Mouse (Mus musculus) limb, embryonic 10.5 days (tissue): ENCODE data around the gene Lmo3. TPM values are rescaled to one million over a fixed set of nuclear protein-coding genes. Genes with fewer than 3 reads are reported as not detected.
A peak's percentile ranks its signal among the peaks of the same experiment; 100 is the strongest.

ENCODE experiments used
- DNase-seq: peaks from one replicate; pipeline ENCODE4 v3.0.0-alpha.2; 2017; ENCODE audit warnings: low spot score
- H3K27ac ChIP-seq: fragments of 300-500 bp; sonication (generic); 2 replicates; pipeline ENCODE4 v1.5.1; 2016; ENCODE audit warnings: mild to moderate bottlenecking
- H3K27me3 ChIP-seq: fragments of 300-500 bp; sonication (generic); 2 replicates; pipeline ENCODE4 v1.6.1; 2016; ENCODE audit warnings: low read depth, mild to moderate bottlenecking; ENCODE audit not compliant: poor library complexity, severe bottlenecking
- H3K36me3 ChIP-seq: fragments of 300-500 bp; sonication (generic); 2 replicates; pipeline ENCODE4 v1.6.1; 2016; ENCODE audit warnings: mild to moderate bottlenecking, moderate library complexity
- H3K4me1 ChIP-seq: fragments of 300-500 bp; sonication (generic); 2 replicates; pipeline ENCODE4 v1.6.1; 2016
- H3K4me3 ChIP-seq: fragments of 300-500 bp; sonication (generic); 2 replicates; pipeline ENCODE4 v1.5.1; 2016; ENCODE audit warnings: mild to moderate bottlenecking, moderate library complexity
- H3K9me3 ChIP-seq: fragments of 300-500 bp; sonication (generic); replicated peaks from 2 replicates; pipeline ENCODE4 v1.6.1; 2016; ENCODE audit warnings: mild to moderate bottlenecking
- WGBS: fragments of 180-500 bp; shearing (Covaris S2); methylation state at CpG from one replicate; pipeline ENCODE4 v1.1.7; 2016; 5-methylcytosine and 5-hydroxymethylcytosine counted together
- polyA plus RNA-seq: library from polyadenylated mRNA; unstranded; fragments of >200 nt; fragmentation: Nextera tagmentation; extraction: Ambion mirVana; gene quantifications from 2 replicates; pipeline ENCODE4 v1.2.1, GENCODE M21; 2016

Gene Lmo3
- polyA plus RNA-seq, 1 experiment from 2014 or later, result 3.5 TPM

DNA sequence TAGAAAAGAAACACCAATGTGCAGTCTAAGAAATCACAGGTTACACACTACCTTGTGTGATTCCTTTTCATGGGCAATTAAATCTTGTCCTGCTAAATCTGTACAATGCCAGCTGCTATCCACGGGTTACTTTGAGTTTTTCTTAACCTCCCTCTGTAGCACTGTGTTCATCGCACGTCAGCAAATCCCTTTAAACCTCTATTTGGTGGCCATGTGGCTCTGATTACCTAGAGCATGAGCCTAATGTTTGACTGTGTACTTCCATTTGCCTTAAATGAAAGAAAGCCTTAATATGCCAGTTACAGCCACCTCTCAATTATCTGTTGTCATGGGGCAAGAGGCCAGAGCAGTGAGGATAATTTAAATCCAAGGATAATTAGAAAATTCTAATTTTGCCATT lies 98.9 kb downstream of the Lmo3 start:
- Histone ChIP-seq H3K27me3 (no peaks in the 10 kb centered on the region), H3K4me1 (peaks cover 14% of the 10 kb centered on the region), H3K27ac (no peak overlapping the region), H3K9me3 (no peaks in the 10 kb centered on the region), H3K4me3 (no peak overlapping the region), H3K36me3 (no peaks in the 10 kb centered on the region)
- WGBS, result 16% methylated on average over 3 of the region's 3 CpGs
- DNase-seq, result peak; percentile 34

DNA sequence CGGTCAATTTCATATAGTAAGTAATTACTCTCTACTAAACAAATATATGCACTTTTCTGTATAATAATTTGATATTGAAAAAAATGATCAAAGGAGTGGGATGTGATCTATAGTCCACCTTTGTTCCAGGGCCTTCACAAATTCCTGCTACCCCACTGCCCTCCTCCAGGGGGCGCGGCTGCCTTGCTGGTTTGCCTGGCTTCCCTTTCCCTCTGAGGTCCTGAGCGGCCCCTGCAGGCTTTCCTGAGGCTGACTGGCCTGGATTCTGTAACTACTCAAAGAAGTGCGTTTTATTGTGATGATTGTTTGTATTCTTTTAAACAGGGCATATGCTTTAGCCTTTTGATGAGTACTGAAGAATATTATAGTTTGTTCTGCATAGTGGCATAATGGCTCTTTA lies 104.2 kb downstream of the Lmo3 start:
- WGBS, result 17% methylated on average over 5 of the region's 5 CpGs
- Histone ChIP-seq H3K27me3 (no peaks in the 10 kb centered on the region), H3K4me3 (no peak overlapping the region), H3K4me1 (peaks cover 6% of the 10 kb centered on the region; the same call in 1 of the 2 replicates), H3K27ac (no peak overlapping the region), H3K9me3 (no peaks in the 10 kb centered on the region), H3K36me3 (no peaks in the 10 kb centered on the region)
- peak; percentile 86 for DNase-seq

DNA sequence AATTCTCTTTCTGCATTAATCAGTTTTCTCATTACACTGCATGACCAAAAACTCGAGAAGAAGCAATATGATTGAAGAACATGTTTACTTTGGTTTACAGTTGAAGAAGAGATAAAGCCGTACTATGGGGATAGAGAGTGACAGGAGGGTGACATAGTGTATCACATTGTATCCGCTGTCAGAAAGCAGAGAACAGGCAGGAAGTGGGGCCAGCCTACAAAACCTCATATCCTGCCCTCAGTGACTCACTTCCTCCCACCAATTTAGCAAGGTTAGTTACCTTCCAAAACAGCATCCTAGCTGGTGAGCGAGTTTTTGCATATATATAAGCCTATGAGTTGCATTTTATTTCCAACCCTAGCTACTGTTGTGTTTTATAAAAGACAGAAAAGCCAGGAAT lies 112.6 kb downstream of the Lmo3 start:
- no peaks in the 10 kb centered on the region for H3K27me3 ChIP-seq
- H3K36me3 ChIP-seq, result no peaks in the 10 kb centered on the region
- no peak overlapping the region for H3K27ac ChIP-seq
- H3K4me3 ChIP-seq, result no peak overlapping the region
- H3K4me1 ChIP-seq, result no peaks in the 10 kb centered on the region
- WGBS, result 80% methylated on average over 4 of the region's 4 CpGs
- no peak for DNase-seq
- no peaks in the 10 kb centered on the region for H3K9me3 ChIP-seq

DNA sequence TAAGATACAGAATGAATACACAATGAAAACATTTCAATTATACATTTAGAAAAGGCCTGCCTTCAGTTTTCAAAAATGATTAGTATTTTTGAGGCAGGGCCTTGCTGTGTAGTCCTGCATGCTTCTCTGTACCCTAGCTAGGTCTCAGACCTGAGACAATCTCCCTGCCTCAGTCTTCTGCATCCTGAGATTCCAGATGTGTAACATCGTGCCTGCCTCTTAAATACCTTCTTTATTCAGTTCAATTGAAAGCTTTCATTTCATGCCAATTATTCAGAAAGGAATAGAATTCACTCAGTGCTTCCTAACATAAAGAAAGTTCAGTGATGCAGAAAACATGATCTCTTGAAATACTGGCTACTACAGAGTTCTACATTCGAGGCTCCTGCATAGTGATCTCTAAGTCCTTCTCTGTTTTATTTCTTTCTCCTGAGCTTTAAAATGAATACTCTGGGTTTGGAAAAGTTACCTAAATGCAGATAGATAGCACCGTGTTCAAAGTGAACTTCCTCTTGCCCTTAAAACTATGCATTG lies 137.2 kb downstream of the Lmo3 start:
- no peaks in the 10 kb centered on the region for H3K9me3 ChIP-seq
- H3K36me3 ChIP-seq, result no peaks in the 10 kb centered on the region
- 87% methylated on average over 3 of the region's 3 CpGs for WGBS
- H3K27me3 ChIP-seq, result no peaks in the 10 kb centered on the region
- no peak overlapping the region for H3K4me3 ChIP-seq
- no peak for DNase-seq
- H3K27ac ChIP-seq, result no peak overlapping the region
- no peaks in the 10 kb centered on the region for H3K4me1 ChIP-seq

DNA sequence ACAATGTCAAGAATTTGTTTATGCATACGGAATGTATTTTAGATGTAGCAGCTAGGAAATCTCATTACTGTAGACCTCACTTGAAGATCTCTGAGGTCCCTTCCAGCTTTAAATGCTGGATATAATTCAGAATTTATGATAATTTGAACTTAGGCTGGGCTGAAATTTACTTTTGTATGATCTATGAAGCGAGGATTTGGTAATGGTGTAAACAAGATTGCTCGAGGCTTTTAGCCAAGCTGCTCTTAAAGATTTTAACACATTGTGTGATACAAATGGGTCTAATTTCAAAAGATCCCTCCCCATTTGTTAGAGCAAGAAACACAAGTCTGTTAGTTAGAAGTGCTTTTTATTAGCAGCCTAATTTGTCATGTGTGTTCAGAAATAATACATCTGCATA lies 144.4 kb downstream of the Lmo3 start:
- 80% methylated on average over 3 of the region's 3 CpGs for WGBS
- no peak overlapping the region for H3K27ac ChIP-seq
- H3K4me1 ChIP-seq, result no peaks in the 10 kb centered on the region
- H3K36me3 ChIP-seq, result no peaks in the 10 kb centered on the region
- no peak for DNase-seq
- no peaks in the 10 kb centered on the region for H3K9me3 ChIP-seq
- no peak overlapping the region for H3K4me3 ChIP-seq
- H3K27me3 ChIP-seq, result no peaks in the 10 kb centered on the region

DNA sequence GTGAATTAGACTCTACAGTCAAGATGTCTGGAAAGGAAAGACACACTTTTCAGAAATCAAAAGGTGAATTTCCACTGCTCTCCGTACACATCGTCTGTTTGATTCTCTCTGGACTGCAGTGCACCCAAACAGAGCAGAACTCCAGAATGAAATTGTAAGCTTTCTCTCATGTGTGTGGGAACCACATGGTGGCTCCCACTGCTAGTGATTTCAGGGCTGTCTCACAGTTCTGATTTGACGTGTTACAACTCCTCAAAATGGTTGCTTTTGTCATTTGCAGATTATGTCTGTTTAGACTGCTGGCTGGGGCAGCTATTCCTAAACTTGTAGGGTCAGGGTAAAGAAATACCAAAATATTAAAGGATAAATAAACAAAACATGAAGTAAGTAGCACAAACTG lies 145.0 kb downstream of the Lmo3 start:
- Histone ChIP-seq H3K27me3 (no peaks in the 10 kb centered on the region), H3K27ac (no peak overlapping the region), H3K4me3 (no peak overlapping the region), H3K9me3 (no peaks in the 10 kb centered on the region), H3K36me3 (no peaks in the 10 kb centered on the region), H3K4me1 (no peaks in the 10 kb centered on the region)
- 86% methylated on average over 3 of the region's 3 CpGs for WGBS
- no peak for DNase-seq

DNA sequence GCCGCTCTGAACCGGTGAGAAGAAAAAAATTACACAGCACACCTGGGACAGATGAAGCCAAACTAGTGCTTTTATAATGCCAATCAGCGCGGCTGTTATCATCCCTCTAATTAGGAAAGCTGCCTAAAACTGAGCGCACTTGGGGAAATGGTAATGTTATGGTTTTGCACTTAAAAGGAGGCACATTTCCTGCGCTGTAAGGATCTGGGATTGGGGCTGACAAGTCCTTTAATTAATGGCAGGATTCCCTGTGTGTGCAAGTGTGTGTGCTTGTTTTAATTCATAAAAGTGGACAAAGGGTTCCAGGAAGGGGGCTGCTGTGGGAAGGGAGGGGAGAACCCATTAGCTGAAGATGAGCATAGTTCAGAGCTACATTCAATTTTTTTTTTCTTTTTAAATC lies 154.4 kb downstream of the Lmo3 start:
- DNase-seq, result no peak
- Histone ChIP-seq H3K27ac (no peak overlapping the region), H3K27me3 (peaks cover 13% of the 10 kb centered on the region; the same call in 1 of the 2 replicates), H3K9me3 (no peaks in the 10 kb centered on the region), H3K4me1 (peaks cover 44% of the 10 kb centered on the region), H3K4me3 (no peak overlapping the region), H3K36me3 (no peaks in the 10 kb centered on the region)
- WGBS, result 8% methylated on average over 6 of the region's 6 CpGs

DNA sequence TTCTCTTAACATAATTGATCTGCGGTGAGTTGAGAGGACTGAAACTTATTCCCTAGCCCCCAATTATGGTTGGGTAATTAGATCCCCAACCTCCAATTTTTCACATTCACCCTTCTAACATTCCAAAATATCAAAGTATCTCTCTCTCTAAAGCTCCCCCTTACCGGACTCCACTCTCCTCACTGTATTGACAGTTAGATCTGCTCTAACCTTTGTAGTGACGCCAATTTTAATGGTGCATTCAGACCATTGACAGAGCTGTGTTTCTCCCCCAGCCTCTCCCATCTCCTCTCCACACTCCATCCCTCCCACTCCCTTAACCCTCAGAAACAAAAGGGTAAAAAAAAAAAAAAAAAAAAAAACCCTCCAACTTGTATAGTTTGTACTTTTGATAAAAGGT lies 154.9 kb downstream of the Lmo3 start:
- DNase-seq, result no peak
- Histone ChIP-seq H3K4me1 (peaks cover 49% of the 10 kb centered on the region), H3K27ac (no peak overlapping the region), H3K9me3 (no peaks in the 10 kb centered on the region), H3K4me3 (no peak overlapping the region), H3K36me3 (no peaks in the 10 kb centered on the region), H3K27me3 (peaks cover 18% of the 10 kb centered on the region; the same call in 1 of the 2 replicates)
- WGBS, result 22% methylated on average over 3 of the region's 3 CpGs

DNA sequence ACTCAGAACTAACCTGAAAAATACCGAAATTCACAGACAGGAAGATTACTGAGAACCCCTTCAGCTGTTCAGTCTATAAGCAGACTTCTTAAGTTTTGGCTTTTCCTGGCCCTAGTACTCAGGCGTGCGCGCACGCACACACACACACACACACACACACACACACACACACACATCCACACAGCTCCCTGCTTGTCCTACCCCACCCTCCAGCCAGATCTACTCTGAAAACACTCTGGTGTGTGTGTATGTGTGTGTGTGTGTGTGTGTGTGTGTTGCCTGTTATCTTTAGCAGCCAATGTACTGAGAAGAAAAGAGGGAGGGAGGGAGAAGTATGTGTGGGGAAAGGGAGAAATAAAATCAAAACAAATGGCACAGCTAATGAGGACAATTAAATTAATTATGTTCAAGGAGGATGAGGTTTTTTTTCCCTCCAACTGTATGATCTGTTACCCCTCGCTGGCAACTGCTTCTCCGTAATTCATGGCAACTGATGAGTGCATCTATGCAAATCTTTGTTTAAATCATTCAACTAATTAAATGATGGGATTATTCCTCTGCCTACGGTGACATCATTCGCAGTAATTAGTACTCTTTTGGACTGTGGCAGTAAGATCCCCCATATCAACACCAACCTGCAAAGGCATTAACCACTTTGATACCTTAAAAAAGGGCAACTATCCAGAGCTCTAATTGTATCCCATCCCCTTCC lies 157.1 kb downstream of the Lmo3 start:
- DNase-seq, result no peak
- Histone ChIP-seq H3K4me3 (no peak overlapping the region), H3K27ac (no peak overlapping the region), H3K9me3 (no peaks in the 10 kb centered on the region), H3K36me3 (no peaks in the 10 kb centered on the region), H3K27me3 (peaks cover 34% of the 10 kb centered on the region; the same call in 1 of the 2 replicates), H3K4me1 (peaks cover 70% of the 10 kb centered on the region)
- 74% methylated on average over 9 of the region's 9 CpGs for WGBS

DNA sequence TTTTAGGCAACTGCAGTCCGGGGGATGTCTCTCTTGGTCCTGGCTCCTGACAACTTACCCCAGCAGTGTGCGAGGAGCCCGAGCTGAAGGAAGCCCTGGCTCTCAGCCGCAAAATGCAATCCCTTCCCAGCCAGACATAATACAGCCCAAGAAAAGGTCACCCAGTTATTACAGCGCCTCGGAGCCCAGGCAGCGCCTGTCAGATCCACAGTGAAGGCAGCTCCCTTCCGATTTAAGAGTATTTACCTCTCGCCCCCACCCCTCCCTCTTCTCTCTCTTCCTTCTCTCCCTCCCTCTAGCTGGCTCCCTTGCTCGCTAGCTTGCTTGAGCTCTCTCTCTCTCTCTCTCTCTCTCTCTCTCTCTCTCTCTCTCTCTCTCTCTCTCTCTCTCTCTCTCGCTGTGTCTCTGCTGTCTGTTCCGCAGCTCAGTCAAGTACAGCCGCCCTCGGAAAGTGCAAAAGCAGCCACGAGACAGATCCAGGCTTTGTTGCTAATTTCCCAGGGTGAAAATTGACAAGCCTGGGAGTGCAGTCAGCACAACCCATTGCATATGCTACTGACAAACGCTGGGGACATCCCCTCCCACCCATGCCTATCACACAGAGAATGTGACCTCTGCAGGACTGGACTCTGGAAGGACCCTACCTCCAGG lies 159.0 kb downstream of the Lmo3 start:
- 0% methylated on average over 15 of the region's 16 CpGs for WGBS
- Histone ChIP-seq H3K4me3 (peak overlapping the region; percentile 51), H3K4me1 (peaks cover 67% of the 10 kb centered on the region), H3K27ac (peak overlapping the region; percentile 30; the same call in 1 of the 2 replicates), H3K36me3 (no peaks in the 10 kb centered on the region), H3K27me3 (peaks cover 34% of the 10 kb centered on the region; the same call in 1 of the 2 replicates), H3K9me3 (no peaks in the 10 kb centered on the region)
- peak; percentile 45 for DNase-seq

DNA sequence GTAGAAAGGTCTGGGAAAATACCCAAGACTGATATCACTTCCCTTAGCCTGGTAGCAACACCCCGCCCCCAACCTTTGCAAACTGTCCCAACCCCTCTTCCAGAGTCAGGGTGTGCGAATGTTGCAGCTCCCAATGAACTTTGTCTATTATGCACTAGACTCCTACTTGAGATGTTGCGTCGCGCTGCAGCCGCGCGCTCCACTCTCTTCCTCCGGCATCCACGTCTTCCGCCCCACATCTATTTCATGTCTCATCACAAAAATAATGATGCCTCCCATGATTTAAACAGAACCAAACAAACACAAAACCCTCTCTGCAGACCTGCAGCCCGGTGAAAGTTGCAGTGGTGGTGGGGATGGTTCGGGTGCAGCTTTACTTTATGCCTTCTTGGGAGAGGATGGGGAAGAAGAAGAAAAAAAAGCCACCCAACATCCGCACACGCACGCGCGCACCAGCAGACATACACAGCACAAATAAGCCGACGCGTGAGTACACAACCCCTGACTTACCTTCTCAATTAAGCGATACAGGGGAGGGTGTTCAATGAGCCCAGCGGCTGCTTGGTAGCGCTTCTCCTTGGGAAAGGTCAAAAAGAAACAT lies 159.7 kb downstream of the Lmo3 start:
- WGBS, result 2% methylated on average over 24 of the region's 24 CpGs
- peak overlapping the region; percentile 51 for H3K4me3 ChIP-seq
- H3K36me3 ChIP-seq, result no peaks in the 10 kb centered on the region
- H3K27me3 ChIP-seq, result peaks cover 34% of the 10 kb centered on the region; the same call in 1 of the 2 replicates
- no peak overlapping the region for H3K27ac ChIP-seq
- H3K9me3 ChIP-seq, result no peaks in the 10 kb centered on the region
- H3K4me1 ChIP-seq, result peaks cover 59% of the 10 kb centered on the region
- DNase-seq, result peak; percentile 38

DNA sequence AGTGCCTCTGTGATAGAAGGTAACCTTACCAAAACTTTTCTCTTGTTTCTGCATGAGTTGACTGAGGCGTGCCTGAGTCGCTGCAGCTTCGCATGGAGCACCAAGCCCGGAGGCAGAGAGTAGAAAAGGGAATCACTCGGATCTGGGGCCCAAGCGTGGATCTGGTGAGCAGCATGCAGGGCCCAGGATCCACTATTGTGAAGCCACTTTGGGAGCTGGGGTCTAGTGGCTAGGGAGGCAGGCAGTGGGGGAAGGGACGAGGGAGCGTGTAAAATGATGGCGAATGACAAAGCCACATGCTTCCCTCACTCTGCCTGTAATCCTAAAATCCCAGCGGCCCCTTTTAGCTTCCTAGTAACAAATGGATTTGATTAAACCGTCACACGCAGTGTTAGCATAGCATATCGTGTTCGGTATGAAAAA lies 160.6 kb downstream of the Lmo3 start:
- no peaks in the 10 kb centered on the region for H3K36me3 ChIP-seq
- H3K9me3 ChIP-seq, result no peaks in the 10 kb centered on the region
- peak; percentile 62 for DNase-seq
- peaks cover 51% of the 10 kb centered on the region for H3K4me1 ChIP-seq
- H3K27me3 ChIP-seq, result peaks cover 34% of the 10 kb centered on the region; the same call in 1 of the 2 replicates
- peak overlapping the region; percentile 51 for H3K4me3 ChIP-seq
- WGBS, result 3% methylated on average over 14 of the region's 14 CpGs
- peak overlapping the region; percentile 78 for H3K27ac ChIP-seq

DNA sequence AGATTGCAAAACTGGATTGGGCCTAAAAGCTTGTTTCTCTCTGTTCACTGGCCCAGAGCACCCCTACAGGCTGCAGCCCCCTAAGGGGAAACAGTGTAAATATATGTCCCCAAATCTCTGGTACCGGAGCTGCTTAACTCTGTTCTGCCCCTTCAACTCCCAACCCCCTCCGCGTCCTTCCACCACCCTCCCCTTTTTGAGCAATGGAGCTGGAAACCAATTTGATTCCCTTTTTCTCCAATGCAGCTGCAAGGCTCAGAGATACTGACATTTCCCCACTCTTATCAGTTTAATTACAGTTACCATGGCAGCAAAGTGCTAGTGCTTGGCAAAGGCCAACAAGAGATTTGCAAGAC lies 161.3 kb downstream of the Lmo3 start:
- WGBS, result 6% methylated on average over 3 of the region's 3 CpGs
- no peaks in the 10 kb centered on the region for H3K9me3 ChIP-seq
- peaks cover 34% of the 10 kb centered on the region; the same call in 1 of the 2 replicates for H3K27me3 ChIP-seq
- peak overlapping the region; percentile 51 for H3K4me3 ChIP-seq
- H3K27ac ChIP-seq, result no peak overlapping the region; the same call in 1 of the 2 replicates
- DNase-seq, result no peak
- no peaks in the 10 kb centered on the region for H3K36me3 ChIP-seq
- H3K4me1 ChIP-seq, result peaks cover 44% of the 10 kb centered on the region
